Mouse (Mus musculus) Muller cell, postnatal 12 days (primary cell): Measurements from ENCODE around the gene Herpud1.
"Not testable (repeated sequence)": the region's sequence is repeated elsewhere in the genome, so short reads cannot be mapped to it uniquely, and the experiment has no call there.

Experiments
- DNase-seq: peaks from one replicate; pipeline ENCODE4 v3.0.0-alpha.2; 2015; ENCODE audit errors: inconsistent ontology term

Herpud1 gene

DNA sequence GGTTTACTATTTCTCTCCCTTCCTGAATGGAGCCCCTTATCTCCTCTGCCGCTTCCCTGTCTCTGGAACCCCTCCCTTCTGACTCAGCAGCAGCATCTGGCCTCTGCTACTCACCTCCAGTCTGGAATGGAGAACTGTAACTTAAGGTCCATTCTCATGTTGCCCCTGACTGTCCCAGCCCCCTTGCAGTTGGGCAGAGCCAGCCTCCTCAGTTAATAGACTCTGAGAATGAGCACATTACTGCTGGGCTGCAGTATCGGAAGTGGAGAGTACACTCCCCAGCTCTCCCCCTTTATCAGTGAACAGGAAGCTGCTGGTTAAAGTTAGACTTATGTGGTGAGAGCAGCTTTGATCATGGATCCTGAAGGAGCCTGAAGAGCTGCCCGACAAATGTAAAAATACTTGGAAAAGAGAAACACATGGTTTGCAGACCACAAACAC is 10.7 kb upstream of the Herpud1 start:
- DNase-seq = no peak

DNA sequence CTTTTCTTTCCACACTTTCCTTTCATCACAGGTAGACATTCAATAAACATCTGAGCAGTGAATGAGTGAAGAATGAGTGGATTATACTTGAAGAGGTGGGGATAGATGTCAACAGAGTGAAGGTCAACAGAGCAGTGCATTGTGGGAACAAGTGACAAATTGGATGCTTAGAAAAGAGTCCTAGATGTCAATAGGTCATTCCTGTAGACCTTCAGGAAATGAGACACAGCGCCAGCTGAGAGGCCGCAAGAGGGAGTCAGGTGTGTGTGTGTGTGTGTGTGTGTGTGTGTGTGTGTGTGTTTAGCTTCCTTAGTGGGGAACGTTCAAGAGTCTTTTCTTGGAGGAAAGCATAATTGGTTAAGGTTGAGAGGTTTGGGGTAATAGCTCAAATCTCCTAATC is 10.1 kb upstream of the Herpud1 start:
- DNase-seq = no peak

DNA sequence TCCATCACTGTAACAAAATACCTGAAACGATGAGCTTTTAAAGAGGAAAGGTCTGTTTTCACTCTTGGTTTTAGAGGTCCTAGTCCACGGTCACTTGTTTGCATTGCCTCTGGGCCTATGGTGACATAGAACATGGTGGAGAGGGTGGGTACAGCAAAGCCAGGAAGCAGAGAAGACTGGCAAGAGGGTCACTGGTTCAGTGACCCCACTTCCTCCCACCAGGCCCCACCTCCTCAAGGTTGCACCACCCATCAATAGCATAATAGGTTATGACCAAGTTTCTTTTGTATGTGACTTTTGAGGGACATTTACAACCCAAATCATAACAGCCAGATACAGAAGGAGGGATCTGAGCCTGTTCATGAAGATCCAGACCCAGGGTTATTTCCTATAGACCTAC is 9.7 kb upstream of the Herpud1 start:
- no peak for DNase-seq

DNA sequence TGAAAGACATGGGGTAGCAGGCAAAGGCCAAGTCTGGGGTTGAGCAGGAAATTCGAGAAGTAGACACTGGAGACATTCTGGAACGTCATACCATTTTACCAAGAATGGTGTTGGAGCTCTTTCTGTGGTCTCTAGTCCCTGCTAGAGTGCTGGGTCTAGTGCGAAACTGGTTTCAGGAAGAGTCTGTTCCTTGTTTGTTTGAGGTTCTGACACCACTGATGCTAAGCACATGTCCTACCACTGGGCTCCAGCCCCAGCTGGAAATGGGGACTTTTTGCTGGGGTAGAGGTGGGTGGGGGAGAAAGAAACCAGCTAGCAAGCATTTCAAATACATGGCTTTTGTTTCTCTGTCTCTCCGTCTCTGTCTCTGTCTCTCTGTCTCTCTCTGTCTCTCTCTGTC is 9.2 kb upstream of the Herpud1 start:
- no peak for DNase-seq

DNA sequence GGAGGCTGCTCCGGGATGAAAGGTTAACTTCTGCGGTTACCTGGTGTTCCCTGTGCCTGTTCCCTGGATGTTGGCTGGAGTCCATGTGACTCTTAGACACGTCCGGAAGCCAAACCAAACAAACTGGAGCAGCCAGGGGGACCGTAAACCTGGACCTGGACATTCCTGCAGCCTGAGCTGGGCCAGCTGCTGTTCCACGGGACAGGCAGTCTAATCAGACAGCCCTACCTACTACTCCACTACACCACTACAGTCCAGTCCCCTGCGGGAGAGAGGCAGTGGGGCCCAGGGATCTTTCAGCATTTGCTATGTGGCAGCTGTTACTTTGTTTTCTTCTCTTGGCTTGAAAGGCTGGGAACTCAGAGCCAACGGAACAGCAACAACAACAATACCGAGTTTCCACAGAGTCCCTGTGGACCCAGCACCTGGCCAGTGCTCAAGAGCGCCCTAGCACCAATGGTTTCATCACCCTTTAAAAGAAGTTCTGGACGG is 8.5 kb upstream of the Herpud1 start:
- no peak for DNase-seq

DNA sequence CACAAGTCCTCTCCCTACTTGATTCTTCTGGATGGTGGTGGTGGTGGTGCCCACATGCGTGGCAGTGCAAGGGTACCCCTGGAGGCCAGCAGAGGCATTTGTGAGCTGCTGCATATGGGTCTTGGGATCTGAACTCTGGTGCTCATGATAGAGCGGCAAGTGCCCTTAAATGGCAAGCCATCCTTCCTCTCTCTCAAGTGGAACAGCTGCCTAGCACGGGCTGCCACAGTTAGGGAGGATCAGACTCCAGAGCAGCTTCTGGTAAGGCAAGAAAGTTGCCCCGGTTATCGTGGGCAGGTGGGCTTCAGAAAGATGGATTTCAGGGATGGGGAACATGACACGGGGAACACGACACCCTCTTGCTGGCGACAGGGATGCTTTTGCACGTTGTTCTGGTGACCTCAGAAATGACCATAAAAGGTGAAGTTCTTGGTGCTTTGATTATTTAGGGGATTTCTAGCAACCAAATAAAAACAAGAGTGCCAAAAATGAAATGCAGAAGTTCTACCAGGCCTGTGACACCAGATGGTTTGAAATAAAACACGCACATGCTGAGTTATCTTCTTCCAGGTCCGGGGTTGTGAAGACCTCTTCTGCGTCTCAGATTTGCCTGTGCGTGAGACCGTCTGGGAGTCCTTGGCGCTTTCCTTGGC is 7.3 kb upstream of the Herpud1 start:
- no peak for DNase-seq

DNA sequence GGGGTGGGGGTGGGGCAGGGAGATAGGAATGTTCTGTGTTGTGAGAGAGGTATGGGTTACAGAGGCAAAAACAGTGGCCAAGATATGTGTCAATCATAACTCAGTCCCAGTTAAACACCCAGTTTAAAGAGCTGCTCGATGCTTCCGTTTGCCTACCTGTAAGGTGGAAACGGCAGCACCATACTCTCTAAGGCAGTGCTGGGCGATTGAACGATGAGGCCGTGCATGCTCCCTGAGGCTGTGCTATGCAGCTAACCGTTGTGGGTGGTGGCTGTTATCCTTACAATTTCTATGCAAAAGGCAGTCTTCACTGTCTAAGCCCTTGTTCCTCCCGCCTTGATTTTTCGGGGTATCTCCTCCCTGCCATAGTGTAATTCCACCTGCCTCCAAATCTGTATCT is 6.6 kb upstream of the Herpud1 start:
- no peak for DNase-seq

DNA sequence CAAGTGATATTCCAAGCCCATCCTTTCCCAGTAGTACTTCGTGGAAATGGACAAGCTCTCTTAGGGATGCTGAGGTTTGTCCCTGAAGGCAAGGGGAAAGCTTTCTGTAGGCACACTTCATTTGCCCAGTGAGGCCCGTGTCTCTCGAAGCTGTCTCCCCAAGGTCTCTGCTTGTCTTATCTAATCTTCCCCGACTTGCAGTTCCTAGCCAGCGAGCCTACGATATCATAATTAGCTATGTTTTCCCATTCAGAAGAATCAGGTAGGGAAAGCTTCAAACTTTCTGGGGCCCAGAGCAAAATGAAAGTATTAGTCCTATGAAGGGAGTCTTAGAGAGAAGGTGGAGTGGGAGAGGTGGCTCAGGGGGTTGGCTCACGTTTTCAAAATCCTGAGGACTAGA is 2.1 kb upstream of the Herpud1 start:
- DNase-seq = no peak

DNA sequence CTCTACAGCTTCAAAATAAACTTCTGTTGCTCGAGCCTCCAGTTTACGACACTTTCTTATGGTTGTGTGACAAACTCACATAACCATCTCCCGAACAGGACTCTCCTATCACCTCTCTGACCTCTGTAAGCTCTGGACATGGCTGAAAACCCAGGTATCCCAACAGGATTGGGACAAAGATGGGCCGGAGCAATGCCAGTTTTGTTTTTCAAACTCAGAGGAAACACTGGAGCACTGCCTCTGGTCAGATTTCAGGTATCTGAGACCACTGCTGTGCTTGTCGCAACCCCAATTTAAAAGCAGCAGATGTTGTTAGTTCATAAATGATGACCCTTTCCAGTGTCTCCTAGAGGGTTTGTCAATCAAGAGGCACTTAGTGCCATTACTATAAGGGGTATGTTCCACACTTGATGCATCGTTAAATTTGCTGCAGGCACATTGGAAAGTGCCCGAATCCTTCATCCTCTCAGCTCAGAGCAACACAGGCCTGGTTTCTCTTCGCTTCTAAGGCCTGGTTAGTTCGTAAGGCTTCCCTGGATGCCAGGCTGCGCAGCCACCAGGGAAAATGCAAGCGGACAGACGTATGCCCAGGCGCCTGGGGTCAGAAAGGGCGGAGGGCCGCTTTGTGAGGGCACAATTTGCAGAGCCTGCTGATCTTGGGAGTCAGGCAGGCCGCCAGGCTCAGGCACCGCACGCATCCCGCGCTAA is 578 bp upstream of the Herpud1 start:
- DNase-seq = no peak

DNA sequence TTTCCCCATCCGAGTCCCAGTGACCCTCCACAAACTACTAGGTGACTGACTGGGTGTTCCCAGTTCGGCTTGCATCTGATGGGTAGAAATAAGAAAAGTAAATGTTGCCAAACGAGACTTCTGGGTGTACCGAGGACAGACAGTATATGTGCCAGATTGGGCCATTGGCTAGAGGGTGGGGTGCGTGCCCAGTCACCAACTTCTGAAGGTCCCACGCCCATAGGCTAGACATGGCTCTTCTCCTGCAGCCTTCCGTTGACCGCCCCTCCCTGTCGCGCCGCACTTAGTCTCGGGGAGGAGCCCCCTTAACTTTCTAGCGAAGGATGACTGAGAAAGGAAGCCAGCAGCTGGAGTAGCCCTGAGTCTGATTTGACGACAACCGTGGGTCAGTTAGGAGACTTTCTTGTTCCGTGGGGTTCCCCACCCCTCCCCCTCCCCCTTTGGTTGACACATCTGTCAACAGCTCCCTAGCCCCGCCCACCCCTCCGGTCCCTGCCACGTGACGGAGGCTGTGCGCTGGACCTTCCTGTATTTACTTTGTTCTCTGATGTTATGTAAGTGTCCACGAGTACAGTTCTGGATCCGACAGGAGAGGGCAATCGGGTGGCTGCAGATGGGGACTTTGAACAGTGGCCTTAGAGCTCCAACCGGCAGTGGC is 918 bp downstream of the Herpud1 start:
- peak; percentile 98 for DNase-seq

DNA sequence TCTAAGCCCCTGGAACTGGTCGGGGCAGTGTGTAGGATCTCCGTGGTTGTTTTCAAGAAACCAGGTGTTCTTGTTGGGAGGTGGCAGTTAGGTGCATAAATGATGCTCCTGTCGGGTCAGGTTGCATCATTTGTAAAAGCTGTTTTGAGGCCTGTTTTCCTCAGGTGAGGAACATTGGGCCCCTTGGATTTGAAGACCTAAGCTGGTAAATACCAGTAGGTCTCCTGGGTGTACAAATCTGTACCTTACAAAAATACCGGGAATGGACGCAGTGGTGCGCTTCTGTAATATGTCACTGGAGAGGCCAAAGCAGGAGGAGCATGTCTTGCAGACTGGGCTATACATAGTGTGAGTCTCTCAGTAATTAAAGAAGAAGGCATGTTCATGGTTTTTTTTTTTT is 1.5 kb downstream of the Herpud1 start:
- no peak for DNase-seq

DNA sequence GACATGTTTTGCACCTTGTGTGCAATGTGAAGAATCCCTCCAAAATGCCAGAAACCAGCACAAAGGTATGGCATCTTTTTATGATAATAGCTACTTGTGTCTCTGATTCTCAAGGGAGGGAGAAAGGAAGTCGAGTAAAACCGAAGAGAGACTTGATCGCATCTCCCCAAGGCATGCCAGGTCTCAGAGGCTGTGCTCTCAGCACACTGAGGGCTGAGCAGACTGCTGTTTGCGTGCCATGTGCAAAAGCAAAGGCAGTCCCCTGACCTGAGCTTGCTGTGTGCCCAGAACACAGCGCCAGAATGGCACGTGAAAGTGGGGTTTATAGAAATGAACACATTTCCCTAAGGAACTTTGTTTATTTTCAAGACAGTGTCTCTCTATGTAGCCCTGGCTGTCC is 3.3 kb downstream of the Herpud1 start:
- no peak for DNase-seq

DNA sequence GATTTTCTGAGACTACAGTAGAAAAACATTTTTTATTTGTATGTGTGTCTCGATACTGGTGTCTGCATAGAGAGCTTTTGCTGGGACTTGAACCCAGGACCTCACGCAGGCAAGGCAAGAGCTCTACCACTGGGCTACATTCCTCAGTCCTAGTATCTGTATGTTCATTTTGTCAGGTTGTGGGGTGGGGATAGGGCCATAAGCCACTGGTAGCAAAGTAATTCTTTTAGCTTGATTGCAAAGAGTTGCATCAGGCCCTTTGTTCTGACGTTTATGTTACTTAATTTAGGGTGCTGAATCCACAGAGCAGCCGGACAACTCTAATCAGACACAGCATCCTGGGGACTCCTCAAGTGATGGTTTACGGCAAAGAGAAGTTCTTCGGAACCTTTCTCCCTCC is 4.2 kb downstream of the Herpud1 start:
- no peak for DNase-seq

DNA sequence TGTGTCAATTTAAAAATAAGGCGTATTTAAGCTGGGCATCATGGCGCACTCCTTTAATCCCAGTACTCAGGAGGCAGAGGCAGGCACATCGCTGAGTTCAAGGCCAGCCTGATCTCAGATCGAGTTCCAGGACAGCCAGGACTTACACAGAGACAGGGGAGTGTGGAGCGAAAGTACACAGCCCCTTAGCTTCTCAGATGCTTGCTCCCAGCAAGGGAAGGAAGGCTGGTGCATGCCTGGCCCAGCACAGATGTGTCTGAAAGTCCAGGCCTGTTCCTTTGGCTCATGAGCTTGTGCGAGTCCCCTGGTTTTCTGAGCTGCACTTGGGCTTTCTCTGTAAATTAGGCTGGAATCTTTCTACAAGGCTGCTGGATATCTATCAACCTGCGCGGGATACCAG is 4.7 kb downstream of the Herpud1 start:
- no peak for DNase-seq

DNA sequence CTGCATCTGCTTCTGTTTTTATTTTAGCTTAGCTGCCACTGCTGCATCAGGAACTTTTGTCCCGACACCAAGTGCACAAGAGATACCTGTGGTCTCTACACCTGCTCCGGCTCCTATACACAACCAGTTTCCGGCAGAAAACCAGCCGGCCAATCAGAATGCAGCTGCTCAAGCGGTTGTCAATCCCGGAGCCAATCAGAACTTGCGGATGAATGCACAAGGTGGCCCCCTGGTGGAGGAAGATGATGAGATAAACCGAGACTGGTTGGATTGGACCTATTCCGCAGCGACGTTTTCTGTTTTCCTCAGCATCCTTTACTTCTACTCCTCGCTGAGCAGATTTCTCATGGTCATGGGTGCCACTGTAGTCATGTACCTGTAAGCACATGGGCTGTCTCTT is 5.9 kb downstream of the Herpud1 start:
- DNase-seq = peak; percentile 31

DNA sequence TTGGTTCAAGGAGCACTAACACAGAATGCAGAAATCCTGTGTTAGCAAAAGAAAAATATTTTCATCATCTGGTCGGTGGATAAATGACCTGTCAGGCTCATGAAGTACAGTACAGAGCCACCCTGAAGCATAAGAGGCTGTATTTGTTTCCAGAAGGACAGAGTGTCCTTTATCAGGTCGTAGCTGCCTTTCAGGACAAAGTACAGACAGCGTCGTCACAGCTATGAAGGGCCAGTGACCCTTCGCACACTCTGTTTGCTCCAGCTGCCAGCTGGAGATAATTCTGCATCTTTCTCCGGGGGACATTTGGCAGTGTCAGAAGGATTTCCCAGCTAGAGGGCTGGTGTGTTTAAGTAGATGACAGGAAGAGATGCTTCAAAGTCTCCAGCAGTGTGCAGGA is 6.4 kb downstream of the Herpud1 start:
- no peak for DNase-seq

DNA sequence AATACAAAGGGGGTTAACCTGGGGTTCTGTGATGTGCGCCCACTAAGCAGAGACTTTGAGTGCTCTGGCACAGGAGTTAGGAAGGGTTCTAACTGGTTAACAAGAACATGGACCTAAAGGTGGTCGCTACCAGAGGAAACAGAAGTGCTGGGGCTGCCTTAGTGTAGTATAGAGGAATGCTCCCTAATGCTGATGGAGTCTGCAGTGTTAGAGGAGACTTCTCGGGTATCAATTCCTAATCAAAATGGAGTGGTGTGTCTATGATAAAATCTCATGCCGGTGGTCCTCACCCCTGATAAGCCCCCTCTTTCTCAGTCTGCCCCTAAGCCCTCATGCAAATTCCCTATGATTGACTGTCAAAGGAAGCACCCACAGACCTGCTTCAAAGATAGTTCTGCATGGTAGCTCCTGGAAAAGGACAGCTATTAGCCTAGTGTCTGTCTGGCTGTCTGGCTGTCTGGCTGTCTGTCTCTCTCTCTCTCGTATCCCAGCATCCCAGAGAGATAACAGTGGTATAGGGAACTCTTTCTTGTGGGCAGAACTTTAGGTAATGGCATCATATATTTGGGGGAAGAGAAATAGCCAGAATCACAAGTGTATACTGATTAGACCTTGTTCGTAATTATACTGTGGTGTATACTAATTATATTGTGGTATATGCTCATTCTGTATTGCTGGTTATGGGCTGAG is 9.8 kb downstream of the Herpud1 start:
- no peak for DNase-seq

DNA sequence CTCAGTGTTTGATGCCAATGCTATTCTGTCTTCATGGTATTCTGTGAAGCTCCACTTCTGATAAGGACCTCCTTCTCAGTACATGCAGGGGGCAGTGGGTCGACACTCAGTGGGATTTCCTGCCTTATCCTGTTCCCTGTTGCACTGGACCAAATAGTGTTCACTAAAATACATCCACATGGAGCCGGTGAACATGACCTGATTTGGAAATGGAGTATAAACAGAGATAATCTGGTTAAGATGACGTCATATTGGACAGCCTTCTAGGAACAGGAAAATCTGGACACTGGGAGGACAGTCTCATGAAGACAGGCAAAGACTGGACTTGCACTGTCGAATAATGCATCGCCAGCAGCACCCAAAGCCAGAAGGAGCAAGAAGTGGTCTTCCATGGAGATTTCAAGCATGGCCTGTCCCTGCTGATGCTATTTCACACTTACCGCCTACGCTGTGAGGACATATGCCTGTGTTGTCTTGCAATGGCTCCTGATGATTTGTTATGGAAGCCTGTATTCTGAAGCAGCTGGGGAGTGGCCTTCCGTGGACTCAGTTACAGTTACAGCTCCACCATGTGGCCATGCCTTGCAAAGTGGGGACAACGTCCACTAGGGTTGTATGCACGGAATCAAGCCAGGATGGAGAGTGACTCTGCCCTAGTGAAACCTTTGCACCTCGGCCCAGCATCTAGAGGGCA is 10.9 kb downstream of the Herpud1 start:
- DNase-seq = peak; percentile 30

DNA sequence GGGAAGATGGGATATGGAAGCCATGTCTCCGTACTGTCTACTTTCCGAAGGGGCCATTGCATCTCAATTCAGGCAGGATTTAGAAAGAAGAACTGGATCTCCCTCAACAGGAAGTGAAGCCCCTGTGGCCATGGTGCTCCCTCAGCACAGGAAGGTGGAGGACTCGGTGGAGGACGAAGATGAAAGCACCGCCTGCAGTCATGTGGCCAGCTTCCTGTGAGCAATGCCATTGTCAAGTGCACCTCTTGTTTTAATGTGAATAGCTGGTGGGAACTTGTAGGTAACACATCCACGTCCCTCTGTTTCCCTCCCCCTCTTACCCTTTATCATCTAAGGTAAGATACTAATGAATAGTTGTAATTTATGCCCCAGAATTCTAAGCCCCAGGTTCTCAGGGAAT is 12.3 kb downstream of the Herpud1 start:
- DNase-seq = no peak

DNA sequence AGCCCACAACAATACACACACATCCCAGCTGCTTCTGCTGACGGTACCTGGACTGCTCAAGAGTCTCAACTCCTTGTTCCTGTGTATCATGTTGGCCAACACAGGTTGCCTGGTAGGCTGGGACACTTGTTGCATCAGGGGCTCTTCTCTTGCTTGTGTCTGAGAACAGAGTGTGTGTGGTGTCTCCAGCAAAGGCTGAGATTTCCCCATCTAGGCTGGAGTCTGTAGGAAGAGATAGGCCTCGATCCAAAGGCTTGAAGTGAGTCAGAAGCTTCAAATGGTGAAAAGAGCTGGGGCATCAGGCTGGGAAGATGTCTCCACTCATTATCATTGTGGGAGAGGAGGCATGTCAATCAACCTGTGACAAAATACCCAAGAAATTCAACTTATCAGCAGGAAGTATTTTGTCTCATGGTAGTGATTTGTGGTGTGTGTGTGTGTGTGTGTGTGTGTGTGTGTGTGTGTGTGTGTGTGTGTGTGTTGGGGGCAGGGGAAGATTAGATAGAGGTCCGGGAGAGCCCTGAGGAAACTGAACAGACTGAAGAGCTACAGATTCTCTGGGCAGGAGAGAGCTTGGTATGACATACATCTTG is 13.2 kb downstream of the Herpud1 start:
- DNase-seq = no peak

DNA sequence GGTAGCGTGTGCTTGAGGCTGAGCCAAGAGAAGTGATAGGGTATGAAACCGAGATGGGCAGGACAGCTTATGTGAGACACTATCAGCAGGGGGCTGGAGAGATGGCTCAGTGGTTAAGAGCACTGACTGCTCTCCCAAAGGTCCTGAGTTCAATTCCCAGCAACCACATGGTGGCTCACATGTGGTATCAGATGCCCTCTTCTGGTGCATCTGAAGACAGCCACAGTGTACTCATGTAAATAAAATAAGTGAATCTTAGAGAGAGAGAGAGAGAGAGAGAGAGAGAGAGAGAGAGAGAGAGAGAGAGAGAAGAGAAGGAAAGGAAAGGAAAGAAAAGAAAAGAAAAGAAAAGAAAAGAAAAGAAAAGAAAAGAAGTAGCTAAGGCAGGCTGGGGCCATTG is 13.7 kb downstream of the Herpud1 start:
- not testable (repeated sequence) for DNase-seq
